Mouse (Mus musculus) liver, embryonic 14.5 days (tissue): ENCODE data around the gene Rab4a.

ENCODE experiments used
- CTCF ChIP-seq: IDR thresholded peaks from 2 replicates; pipeline ENCODE4 v1.5.1; 2016; ENCODE audit warnings: antibody characterized with exemption, low read depth, control low read depth
- EP300 ChIP-seq: IDR thresholded peaks from 2 replicates; pipeline ENCODE4 v1.6.1; 2016; ENCODE audit warnings: antibody characterized with exemption, low read depth

DNA sequence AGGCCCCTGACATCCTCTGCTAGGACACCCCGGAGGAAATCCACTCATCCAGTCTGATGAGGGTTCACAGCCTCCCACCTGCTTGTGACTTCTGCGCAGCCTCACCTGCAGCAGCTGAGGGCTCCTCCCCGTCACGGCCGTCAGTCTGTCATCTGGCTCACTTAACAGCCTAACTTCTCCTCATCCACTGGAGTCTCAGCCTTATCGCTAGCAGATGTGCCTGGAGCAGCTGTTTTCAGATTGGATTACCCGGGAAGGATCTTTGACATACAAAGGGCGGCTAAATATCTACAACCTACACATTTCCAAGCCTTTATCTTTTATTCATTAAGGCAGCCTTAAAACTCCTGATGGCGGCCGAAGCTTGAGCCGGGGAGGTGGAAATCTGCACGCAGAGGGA is 32.3 kb upstream of the Rab4a start:
- TF ChIP-seq CTCF (no peak), EP300 (no peak)
